Mouse (Mus musculus) effector memory CD4-positive, alpha-beta T cell, adult 7 months (primary cell): ENCODE measurements around the gene 4833420G17Rik. TPM values are rescaled to one million over a fixed set of nuclear protein-coding genes. Genes with fewer than 3 reads are reported as not detected.

Experiments used
- polyA plus RNA-seq: library from polyadenylated mRNA; unstranded; fragments of 100-300 nt; shearing (Covaris generic); gene quantifications from one replicate; pipeline ENCODE4 v1.2.1, GENCODE M21; 2017

The 4833420G17Rik gene
- 79.7 TPM for polyA plus RNA-seq

GRCm38 (mm10) chr13:119462596-119463560 lies at the start of gene 4833420G17Rik:
Gene 4833420G17Rik (plus strand): TSS chr13:119462768.

GRCm38 (mm10) chr13:119487880-119488580 lies 25.5 kb downstream of the 4833420G17Rik start, which contains the start of the genes Tmem267 and 3110070M22Rik:
Gene Tmem267 (plus strand): TSS chr13:119488039.
Gene 3110070M22Rik (minus strand): TSS chr13:119488383.

Other genes with a start within 250 kb of the 4833420G17Rik start
- 14.5 TPM for gene Paip1, start 34.2 kb upstream of the 4833420G17Rik start, polyA plus RNA-seq
- 1.2 TPM for gene Tmem267, start 25.3 kb downstream of the 4833420G17Rik start, polyA plus RNA-seq
- gene 3110070M22Rik, start 25.6 kb downstream of the 4833420G17Rik start, polyA plus RNA-seq = not detected
- 0.17 TPM for gene Ccl28, start 161.1 kb downstream of the 4833420G17Rik start, polyA plus RNA-seq
- gene Hmgcs1, start 227.6 kb downstream of the 4833420G17Rik start, polyA plus RNA-seq = 56.4 TPM